Comparison of ENCODE assay signal across 8 mouse cellular contexts in the genomic region with DNA sequence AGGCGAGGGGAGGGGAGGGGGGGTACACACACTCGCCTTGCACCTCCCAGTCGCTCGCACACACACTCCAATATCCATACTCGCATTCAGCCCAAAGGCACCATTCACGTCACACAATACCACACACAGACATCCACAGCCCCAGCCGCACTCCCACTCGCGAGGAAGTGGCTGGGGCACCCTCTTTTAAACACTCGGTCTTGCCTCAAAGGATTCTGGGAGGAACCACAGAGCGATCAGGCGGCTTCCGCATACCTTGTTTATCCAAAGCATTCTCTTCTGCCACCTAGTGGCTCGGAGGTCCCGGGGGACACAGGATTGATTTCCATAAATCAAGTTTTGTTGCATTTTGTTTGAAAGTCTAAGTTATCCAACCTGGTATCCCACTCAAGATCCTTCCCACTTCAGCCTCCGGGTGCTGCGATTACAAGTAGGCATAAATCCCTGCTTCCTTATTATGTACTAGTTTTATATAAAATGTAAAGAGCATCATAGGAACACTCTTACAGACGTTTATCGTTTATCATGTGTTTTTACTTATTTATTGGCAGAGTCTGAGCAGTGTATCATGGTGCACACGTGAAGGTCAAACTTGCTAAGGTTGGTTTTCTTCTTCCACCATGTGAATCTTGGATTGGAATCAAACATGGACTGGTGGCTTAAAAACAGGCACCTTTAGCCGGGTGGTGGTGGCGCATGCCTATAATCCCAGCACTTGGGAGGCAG. TPM values are rescaled to one million over a fixed set of nuclear protein-coding genes. Genes with fewer than 3 reads are reported as not detected.
DNase-seq lines count a peak whose midpoint lies in the region; ATAC-seq and TF ChIP-seq lines count a peak whose summit lies in the region.

No protein-coding gene starts in this region.

- WGBS in heart, embryonic 11.5 days (ENCODE audit: insufficient replicate concordance): 17% methylated on average over 22 of the region's 22 CpGs
- 19% methylated on average over 20 of the region's 22 CpGs for WGBS in kidney, embryonic 16.5 days
- WGBS in liver, adult 2 months: 17% methylated on average over 22 of the region's 22 CpGs

- peak overlapping the region; percentile 44 for H3ac ChIP-seq in myocyte (ENCODE audit: control insufficient read depth, insufficient read length)

- H3K4me1 ChIP-seq in heart, embryonic 11.5 days (ENCODE audit: control insufficient read depth, insufficient read depth, low read length): no peaks in the 10 kb centered on the region
- H3K4me1 ChIP-seq in kidney, embryonic 16.5 days (ENCODE audit: insufficient read depth, low read length): peaks cover 3% of the 10 kb centered on the region; the same call in 1 of the 2 replicates
- no peaks in the 10 kb centered on the region for H3K4me1 ChIP-seq in liver, adult 2 months (ENCODE audit: control insufficient read depth, insufficient read depth, low read length)

- peak; percentile 95 to 98 for DNase-seq in B cell, adult 2 months
- peak; percentile 99 for DNase-seq in brain, adult 2 months (ENCODE audit: low read depth, low spot score)
- peak; percentile 91 for DNase-seq in liver, adult 2 months (ENCODE audit: extremely low read depth, low read depth, low spot score)
- peak; percentile 97 for DNase-seq in splenic B cell, adult 2 months (ENCODE audit: low read depth, low spot score)

- peak overlapping the region; percentile 84 for H3K4me2 ChIP-seq in heart, embryonic 11.5 days
- peak overlapping the region; percentile 75 for H3K4me2 ChIP-seq in kidney, embryonic 16.5 days (replicated peaks; ENCODE audit: low read depth, low read length)
- H3K4me2 ChIP-seq in myocyte (ENCODE audit: low read depth): peak overlapping the region; percentile 69

- peak overlapping the region; percentile 90 for H3K4me3 ChIP-seq in heart, embryonic 11.5 days (ENCODE audit: low read depth, low read length)
- H3K4me3 ChIP-seq in kidney, embryonic 16.5 days (ENCODE audit: low read length): peak overlapping the region; percentile 76
- peak overlapping the region; percentile 77 for H3K4me3 ChIP-seq in liver, adult 2 months (ENCODE audit: insufficient read depth, low read depth, low read length)
- peak overlapping the region; percentile 43 for H3K4me3 ChIP-seq in myocyte

- peak; percentile 81 for TF ChIP-seq CTCF in liver, adult 2 months (IDR thresholded peaks at IDR 0.05; ENCODE audit: low read depth, low read length)

- H3K79me2 ChIP-seq in liver, adult 2 months (ENCODE audit: control insufficient read depth, insufficient read depth, low read length): no peaks in the 10 kb centered on the region
- H3K79me2 ChIP-seq in myocyte (ENCODE audit: control insufficient read depth, insufficient read depth): no peaks in the 10 kb centered on the region

- peak overlapping the region; percentile 96 for H3K9ac ChIP-seq in heart, embryonic 11.5 days (ENCODE audit: low read depth, low read length)
- H3K9ac ChIP-seq in kidney, embryonic 16.5 days (replicated peaks; ENCODE audit: low read length): peak overlapping the region; percentile 94
- peak overlapping the region; percentile 88 for H3K9ac ChIP-seq in liver, adult 2 months (ENCODE audit: low read depth, low read length)

- peaks cover 12% of the 10 kb centered on the region; the same call in 1 of the 2 replicates for H3K36me3 ChIP-seq in heart, embryonic 11.5 days (ENCODE audit: control insufficient read depth, insufficient read depth, low read length)
- H3K36me3 ChIP-seq in kidney, embryonic 16.5 days (ENCODE audit: insufficient read depth, low read length): peaks cover 22% of the 10 kb centered on the region
- peaks cover 12% of the 10 kb centered on the region; the same call in 1 of the 2 replicates for H3K36me3 ChIP-seq in liver, adult 2 months (ENCODE audit: control insufficient read depth, insufficient read depth, low read length)
- peaks cover 15% of the 10 kb centered on the region for H3K36me3 ChIP-seq in myocyte (ENCODE audit: control insufficient read depth, insufficient read depth)
- peaks cover 9% of the 10 kb centered on the region for H3K36me3 ChIP-seq in splenic B cell, adult 2 months (ENCODE audit: control insufficient read depth, insufficient read depth, low read length, poor library complexity, severe bottlenecking)

- no peaks in the 10 kb centered on the region for H3K9me3 ChIP-seq in heart, embryonic 11.5 days (replicated peaks; ENCODE audit: control insufficient read depth, low read length)
- no peaks in the 10 kb centered on the region for H3K9me3 ChIP-seq in kidney, embryonic 16.5 days (ENCODE audit: low read length)

- peak; percentile 97 for ATAC-seq in erythroblast, adult 5-6 weeks (replicated peaks; ENCODE audit: low FRiP score, poor library complexity, severe bottlenecking)
- ATAC-seq in heart, embryonic 11.5 days (replicated peaks; ENCODE audit: insufficient number of reproducible peaks, low FRiP score, low TSS enrichment): peak; percentile 92
- ATAC-seq in kidney, embryonic 16.5 days (ENCODE audit: low FRiP score, low TSS enrichment): peak; percentile 98

- TF ChIP-seq POLR2A in liver, adult 2 months (IDR thresholded peaks at IDR 0.05; ENCODE audit: extremely low read depth, insufficient read depth, low read length): peak; percentile 100
- peak; percentile 100 for TF ChIP-seq POLR2A in myocyte (IDR thresholded peaks at IDR 0.05; ENCODE audit: insufficient read length, low read depth)

- H3K27ac ChIP-seq in heart, embryonic 11.5 days (ENCODE audit: low read depth, low read length): peak overlapping the region; percentile 84
- H3K27ac ChIP-seq in kidney, embryonic 16.5 days (ENCODE audit: low read length): peak overlapping the region; percentile 81
- H3K27ac ChIP-seq in liver, adult 2 months (replicated peaks; ENCODE audit: insufficient read depth, low read depth, low read length): peak overlapping the region; percentile 42

- no peaks in the 10 kb centered on the region for H3K27me3 ChIP-seq in heart, embryonic 11.5 days (ENCODE audit: control insufficient read depth, insufficient read depth, low read length)
- no peaks in the 10 kb centered on the region for H3K27me3 ChIP-seq in kidney, embryonic 16.5 days (ENCODE audit: insufficient read depth, low read length)
- H3K27me3 ChIP-seq in liver, adult 2 months (ENCODE audit: control insufficient read depth, insufficient read depth, low read length): no peaks in the 10 kb centered on the region
- no peaks in the 10 kb centered on the region for H3K27me3 ChIP-seq in myocyte (ENCODE audit: control insufficient read depth, insufficient read depth, insufficient read length)
- H3K27me3 ChIP-seq in splenic B cell, adult 2 months (ENCODE audit: control insufficient read depth, insufficient read depth, low read length, poor library complexity, severe bottlenecking): no peaks in the 10 kb centered on the region

TF ChIP-seq in myocyte, 11 proteins besides CTCF, POLR2A, EP300 and RAD21 (continues in another document):
- TF ChIP-seq CEBPB (IDR thresholded peaks at IDR 0.05; ENCODE audit: insufficient read depth, poor library complexity, severe bottlenecking) (no peak), SRF (IDR thresholded peaks at IDR 0.05; ENCODE audit: control insufficient read depth, insufficient read length, low read depth) (peak; percentile 52), USF1 (IDR thresholded peaks at IDR 0.05; ENCODE audit: low read depth) (no peak), E2F4 (IDR thresholded peaks at IDR 0.05; ENCODE audit: insufficient read depth) (no peak)

RNA-seq across cellular contexts. Expression of a gene that starts 7.5 kb away (rescaled TPM):
- 3.8 and 4.8 TPM in 2 replicates for total RNA-seq in erythroblast, adult 5-6 weeks (2015; ENCODE audit: low replicate concordance)
- 18.3 and 21.7 TPM in 2 replicates for total RNA-seq in erythroblast, adult 5-6 weeks (2017; ENCODE audit: low replicate concordance)
- polyA plus RNA-seq in heart, embryonic 11.5 days (2014; fragmentation: Nextera tagmentation; extraction: Ambion mirVana): 31.7 and 34.6 TPM in 2 replicates
- polyA plus RNA-seq in kidney, embryonic 16.5 days (2015; fragmentation: Nextera tagmentation; extraction: Ambion mirVana): 38.0 and 38.4 TPM in 2 replicates
- 25.0 and 25.7 TPM in 2 replicates for total RNA-seq in liver, adult 2 months (2014; rRNA removed)
- 2.7 and 3.3 TPM in 2 replicates for polyA plus RNA-seq in liver, adult 2 months (2012; rRNA removed)
- 21.7 TPM for polyA plus RNA-seq in myocyte (2012; fragmentation: generic; extraction: Trizol)

RNA-seq across cellular contexts. Expression of a gene that starts 16.7 kb away (rescaled TPM):
- total RNA-seq in erythroblast, adult 5-6 weeks (2015; ENCODE audit: low replicate concordance): 2.9 and 3.5 TPM in 2 replicates
- 4.7 and 14.1 TPM in 2 replicates for total RNA-seq in erythroblast, adult 5-6 weeks (2017; ENCODE audit: low replicate concordance)
- 25.4 and 31.8 TPM in 2 replicates for polyA plus RNA-seq in heart, embryonic 11.5 days (2014; fragmentation: Nextera tagmentation; extraction: Ambion mirVana)
- polyA plus RNA-seq in kidney, embryonic 16.5 days (2015; fragmentation: Nextera tagmentation; extraction: Ambion mirVana): 34.0 and 35.6 TPM in 2 replicates
- total RNA-seq in liver, adult 2 months (2014; rRNA removed): 7.3 and 9.9 TPM in 2 replicates
- 2.5 and 3.0 TPM in 2 replicates for polyA plus RNA-seq in liver, adult 2 months (2012; rRNA removed)
- 19.9 TPM for polyA plus RNA-seq in myocyte (2012; fragmentation: generic; extraction: Trizol)

RNA-seq across cellular contexts. Expression of a gene that starts 18.4 kb away (rescaled TPM):
- not detected in 2 replicates for total RNA-seq in erythroblast, adult 5-6 weeks (2015; ENCODE audit: low replicate concordance)
- total RNA-seq in erythroblast, adult 5-6 weeks (2017; ENCODE audit: low replicate concordance): not detected in 2 replicates
- polyA plus RNA-seq in heart, embryonic 11.5 days (2014; fragmentation: Nextera tagmentation; extraction: Ambion mirVana): 0.59 and 0.63 TPM in 2 replicates
- 1.4 TPM in 2 replicates for polyA plus RNA-seq in kidney, embryonic 16.5 days (2015; fragmentation: Nextera tagmentation; extraction: Ambion mirVana)
- 0.55 and 0.60 TPM in 2 replicates for total RNA-seq in liver, adult 2 months (2014; rRNA removed)
- polyA plus RNA-seq in liver, adult 2 months (2012; rRNA removed): 0.20 and 0.45 TPM in 2 replicates
- polyA plus RNA-seq in myocyte (2012; fragmentation: generic; extraction: Trizol): 0.05 TPM

RNA-seq across cellular contexts. Expression of a gene that starts 20.8 kb away (rescaled TPM):
- not detected in 2 replicates for total RNA-seq in erythroblast, adult 5-6 weeks (2015; ENCODE audit: low replicate concordance)
- not detected in 2 replicates for total RNA-seq in erythroblast, adult 5-6 weeks (2017; ENCODE audit: low replicate concordance)
- not detected in 2 replicates for polyA plus RNA-seq in heart, embryonic 11.5 days (2014; fragmentation: Nextera tagmentation; extraction: Ambion mirVana)
- 0.37 and 0.41 TPM in 2 replicates for polyA plus RNA-seq in kidney, embryonic 16.5 days (2015; fragmentation: Nextera tagmentation; extraction: Ambion mirVana)
- not detected in 2 replicates for total RNA-seq in liver, adult 2 months (2014; rRNA removed)
- polyA plus RNA-seq in liver, adult 2 months (2012; rRNA removed): not detected in 2 replicates
- polyA plus RNA-seq in myocyte (2012; fragmentation: generic; extraction: Trizol): 0.76 TPM

RNA-seq across cellular contexts. Expression of a gene that starts 36.3 kb away (rescaled TPM):
- total RNA-seq in erythroblast, adult 5-6 weeks (2015; ENCODE audit: low replicate concordance): 2.5 and 3.3 TPM in 2 replicates
- total RNA-seq in erythroblast, adult 5-6 weeks (2017; ENCODE audit: low replicate concordance): 2.0 and 2.6 TPM in 2 replicates
- 7.5 and 8.9 TPM in 2 replicates for polyA plus RNA-seq in heart, embryonic 11.5 days (2014; fragmentation: Nextera tagmentation; extraction: Ambion mirVana)
- 8.9 and 10.6 TPM in 2 replicates for polyA plus RNA-seq in kidney, embryonic 16.5 days (2015; fragmentation: Nextera tagmentation; extraction: Ambion mirVana)
- 1.2 and 1.7 TPM in 2 replicates for total RNA-seq in liver, adult 2 months (2014; rRNA removed)
- 0.50 and 0.73 TPM in 2 replicates for polyA plus RNA-seq in liver, adult 2 months (2012; rRNA removed)
- 5.2 TPM for polyA plus RNA-seq in myocyte (2012; fragmentation: generic; extraction: Trizol)

Comparison
In these comparisons a context has a peak if more than half of its experiments do, and no peak if none do; other contexts are left out.
1. Peak in every context shown above with its lines: DNase-seq, ATAC-seq, H3K4me3 ChIP-seq and H3K27ac ChIP-seq.